Mouse (Mus musculus) kidney, adult 18-20 months (tissue): ENCODE results near the gene Rab25.
"Not testable (repeated sequence)": the region's sequence is repeated elsewhere in the genome, so short reads cannot be mapped to it uniquely, and the experiment has no call there.

Source experiments
- DNase-seq: peaks from one replicate; pipeline ENCODE4 v3.0.0; 2021

Gene Rab25

GRCm38 (mm10) chr3:88548180-88548917 lies at the start of gene Rab25:
Rab25 (minus strand) TSS chr3:88548300.
- DNase-seq = peak; percentile 71

GRCm38 (mm10) chr3:88596547-88596946 lies 48.4 kb upstream of the Rab25 start:
- DNase-seq = not testable (repeated sequence)

GRCm38 (mm10) chr3:88593893-88594580 lies 45.9 kb upstream of the Rab25 start:
- DNase-seq = peak; percentile 35

- peak; percentile 21 for DNase-seq
Observed at GRCm38 (mm10) chr3:88592942-88593576, 45.0 kb upstream of the Rab25 start.

- DNase-seq = peak; percentile 65
Observed at GRCm38 (mm10) chr3:88591950-88592731, 44.0 kb upstream of the Rab25 start.

- no peak for DNase-seq
Observed at GRCm38 (mm10) chr3:88591044-88591443, 42.9 kb upstream of the Rab25 start.

GRCm38 (mm10) chr3:88590246-88590645 lies 42.1 kb upstream of the Rab25 start:
- no peak for DNase-seq

- no peak for DNase-seq
Observed at GRCm38 (mm10) chr3:88586640-88587039, 38.5 kb upstream of the Rab25 start.

GRCm38 (mm10) chr3:88585769-88586168 lies 37.7 kb upstream of the Rab25 start:
- DNase-seq = no peak

GRCm38 (mm10) chr3:88579454-88580117 lies 31.5 kb upstream of the Rab25 start:
- DNase-seq = peak; percentile 80

GRCm38 (mm10) chr3:88578498-88579424 lies 30.7 kb upstream of the Rab25 start:
- DNase-seq = no peak

- DNase-seq = not testable (repeated sequence)
Observed at GRCm38 (mm10) chr3:88577846-88578245, 29.7 kb upstream of the Rab25 start.

GRCm38 (mm10) chr3:88575540-88575939 lies 27.4 kb upstream of the Rab25 start, which contains the start of gene Ssr2:
Ssr2 (plus strand) TSS chr3:88575876.
- DNase-seq = no peak

- no peak for DNase-seq
Observed at GRCm38 (mm10) chr3:88573810-88574209, 25.7 kb upstream of the Rab25 start.

GRCm38 (mm10) chr3:88572835-88573234 lies 24.7 kb upstream of the Rab25 start:
- DNase-seq = no peak

GRCm38 (mm10) chr3:88571856-88572255 lies 23.8 kb upstream of the Rab25 start:
- DNase-seq = no peak

GRCm38 (mm10) chr3:88570341-88570740 lies 22.2 kb upstream of the Rab25 start:
- no peak for DNase-seq

- DNase-seq = no peak
Observed at GRCm38 (mm10) chr3:88569694-88570093, 21.6 kb upstream of the Rab25 start.

GRCm38 (mm10) chr3:88569093-88569492 lies 21.0 kb upstream of the Rab25 start:
- no peak for DNase-seq

GRCm38 (mm10) chr3:88568615-88569014 lies 20.5 kb upstream of the Rab25 start:
- DNase-seq = no peak

GRCm38 (mm10) chr3:88567892-88568291 lies 19.8 kb upstream of the Rab25 start:
- no peak for DNase-seq
